Mouse (Mus musculus) frontal cortex, adult (tissue): Measurements from ENCODE around the gene Prkn.

ENCODE experiments used
- ATAC-seq: cut with Nextera tagmentation; 2 replicates; pipeline ENCODE4 v1.9.2; 2017; ENCODE audit warnings: mild to moderate bottlenecking, moderate library complexity, mixed read lengths; ENCODE audit not compliant: low TSS enrichment

Gene Prkn

GRCm38 (mm10) chr17:11394607-11395006, 554.4 kb downstream of the Prkn start:
- ATAC-seq, result no peak

- no peak for ATAC-seq
Observed at GRCm38 (mm10) chr17:11397678-11398077, 557.5 kb downstream of the Prkn start.

GRCm38 (mm10) chr17:11402225-11402875, 562.2 kb downstream of the Prkn start:
- ATAC-seq, result no peak

GRCm38 (mm10) chr17:11411414-11411813, 571.2 kb downstream of the Prkn start:
- no peak for ATAC-seq

- no peak for ATAC-seq
Observed at GRCm38 (mm10) chr17:11413688-11414087, 573.5 kb downstream of the Prkn start.

GRCm38 (mm10) chr17:11414288-11414687, 574.1 kb downstream of the Prkn start:
- no peak for ATAC-seq

- no peak for ATAC-seq
Observed at GRCm38 (mm10) chr17:11417150-11417549, 577.0 kb downstream of the Prkn start.

- ATAC-seq, result no peak
Observed at GRCm38 (mm10) chr17:11419484-11419883, 579.3 kb downstream of the Prkn start.

GRCm38 (mm10) chr17:11420839-11421238, 580.7 kb downstream of the Prkn start:
- ATAC-seq, result no peak

- no peak for ATAC-seq
Observed at GRCm38 (mm10) chr17:11421264-11421940, 581.2 kb downstream of the Prkn start.

- no peak for ATAC-seq
Observed at GRCm38 (mm10) chr17:11431323-11431722, 591.1 kb downstream of the Prkn start.

GRCm38 (mm10) chr17:11432593-11432992, 592.4 kb downstream of the Prkn start:
- ATAC-seq, result no peak

- peak; percentile 65 for ATAC-seq
Observed at GRCm38 (mm10) chr17:11462721-11463120, 622.5 kb downstream of the Prkn start.

- no peak for ATAC-seq
Observed at GRCm38 (mm10) chr17:11466095-11466494, 625.9 kb downstream of the Prkn start.

GRCm38 (mm10) chr17:11468624-11469023, 628.4 kb downstream of the Prkn start:
- no peak for ATAC-seq

GRCm38 (mm10) chr17:11483032-11483431, 642.8 kb downstream of the Prkn start:
- no peak for ATAC-seq

- no peak for ATAC-seq
Observed at GRCm38 (mm10) chr17:11490051-11490450, 649.9 kb downstream of the Prkn start.

GRCm38 (mm10) chr17:11502556-11502955, 662.4 kb downstream of the Prkn start:
- ATAC-seq, result no peak

GRCm38 (mm10) chr17:11504496-11504895, 664.3 kb downstream of the Prkn start:
- no peak for ATAC-seq

GRCm38 (mm10) chr17:11507082-11507481, 666.9 kb downstream of the Prkn start:
- peak; percentile 69 for ATAC-seq

GRCm38 (mm10) chr17:11510081-11510480, 669.9 kb downstream of the Prkn start:
- ATAC-seq, result no peak

GRCm38 (mm10) chr17:11514032-11514761, 674.0 kb downstream of the Prkn start:
- peak; percentile 55; the same call in 1 of the 2 replicates for ATAC-seq

- ATAC-seq, result no peak
Observed at GRCm38 (mm10) chr17:11515619-11516018, 675.4 kb downstream of the Prkn start.
